Mouse (Mus musculus): ENCODE measurements around the gene Akr1c18. TPM values are rescaled to one million over a fixed set of nuclear protein-coding genes. Genes with fewer than 3 reads are reported as not detected.
A peak's percentile ranks its signal among the peaks of the same experiment; 100 is the strongest.
"Not testable (repeated sequence)": the region's sequence is repeated elsewhere in the genome, so short reads cannot be mapped to it uniquely, and the experiment has no call there.

Akr1c18 gene
- polyA plus RNA-seq, 1 experiment from 2014 or later, result 0.39 TPM

DNA sequence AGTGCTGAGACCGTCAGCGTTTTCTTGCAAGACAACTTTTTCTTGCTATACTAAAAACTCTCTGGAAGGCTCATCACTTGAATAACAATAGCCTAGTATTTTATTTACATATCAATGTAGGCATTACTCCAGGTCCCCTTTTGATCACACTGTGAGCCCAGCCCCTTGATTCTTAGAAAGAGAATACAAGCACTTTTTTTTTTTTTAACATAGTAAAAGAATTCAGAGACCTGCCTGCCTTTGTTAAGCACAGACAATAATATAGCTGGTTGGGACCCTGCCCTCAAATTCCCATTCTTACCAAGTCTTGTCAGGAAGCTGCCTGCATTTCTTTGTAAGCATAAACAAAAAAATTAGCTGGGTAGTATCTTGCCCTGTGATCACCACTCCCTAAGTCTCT is 4.8 kb upstream of the Akr1c18 start:
- H3K27ac ChIP-seq (ENCODE audit: low read length), result no peak overlapping the region
- H3K27me3 ChIP-seq (replicated peaks; ENCODE audit: control insufficient read depth, insufficient read depth, low read length), result no peaks in the 10 kb centered on the region
- H3K36me3 ChIP-seq (ENCODE audit: control insufficient read depth, insufficient read depth, low read length), result no peaks in the 10 kb centered on the region
- no peaks in the 10 kb centered on the region for H3K4me1 ChIP-seq (ENCODE audit: control insufficient read depth, insufficient read depth, low read length)
- no peak overlapping the region for H3K4me3 ChIP-seq (ENCODE audit: low read length)
- WGBS, result 92% methylated on average over 2 of the region's 2 CpGs
- no peaks in the 10 kb centered on the region for H3K9me3 ChIP-seq (ENCODE audit: control insufficient read depth, low read length)
- no peak overlapping the region for H3K4me2 ChIP-seq (ENCODE audit: low read depth, low read length)
- no peak overlapping the region for H3K9ac ChIP-seq (ENCODE audit: low read depth, low read length)
- no peak for ATAC-seq

DNA sequence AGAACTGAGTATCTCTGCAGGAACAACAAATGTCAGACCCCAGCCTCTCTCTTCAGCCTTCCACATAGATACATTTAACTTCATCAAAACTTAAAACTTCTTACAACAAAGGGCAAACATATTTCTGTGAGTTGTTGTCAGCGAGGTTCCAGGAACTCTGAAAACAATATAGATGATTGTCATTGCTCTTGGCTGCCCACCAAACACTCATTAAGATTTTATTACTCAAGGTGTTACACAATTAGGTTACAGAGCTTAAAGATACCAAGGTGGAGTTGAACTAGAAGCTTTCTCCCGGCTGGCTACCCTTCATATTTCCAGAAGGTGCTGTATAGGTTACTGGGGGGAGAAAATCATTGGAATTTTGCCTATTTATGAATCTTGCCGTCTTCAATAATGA is 3.1 kb upstream of the Akr1c18 start:
- no peaks in the 10 kb centered on the region for H3K36me3 ChIP-seq (ENCODE audit: control insufficient read depth, insufficient read depth, low read length)
- WGBS, result 76% methylated on average over 3 of the region's 3 CpGs
- H3K27me3 ChIP-seq (replicated peaks; ENCODE audit: control insufficient read depth, insufficient read depth, low read length), result no peaks in the 10 kb centered on the region
- ATAC-seq, result no peak
- no peak overlapping the region for H3K27ac ChIP-seq (ENCODE audit: low read length)
- no peak overlapping the region for H3K4me3 ChIP-seq (ENCODE audit: low read length)
- no peaks in the 10 kb centered on the region for H3K4me1 ChIP-seq (ENCODE audit: control insufficient read depth, insufficient read depth, low read length)
- no peak overlapping the region for H3K9ac ChIP-seq (ENCODE audit: low read depth, low read length)
- no peaks in the 10 kb centered on the region for H3K9me3 ChIP-seq (ENCODE audit: control insufficient read depth, low read length)
- no peak overlapping the region for H3K4me2 ChIP-seq (ENCODE audit: low read depth, low read length)

DNA sequence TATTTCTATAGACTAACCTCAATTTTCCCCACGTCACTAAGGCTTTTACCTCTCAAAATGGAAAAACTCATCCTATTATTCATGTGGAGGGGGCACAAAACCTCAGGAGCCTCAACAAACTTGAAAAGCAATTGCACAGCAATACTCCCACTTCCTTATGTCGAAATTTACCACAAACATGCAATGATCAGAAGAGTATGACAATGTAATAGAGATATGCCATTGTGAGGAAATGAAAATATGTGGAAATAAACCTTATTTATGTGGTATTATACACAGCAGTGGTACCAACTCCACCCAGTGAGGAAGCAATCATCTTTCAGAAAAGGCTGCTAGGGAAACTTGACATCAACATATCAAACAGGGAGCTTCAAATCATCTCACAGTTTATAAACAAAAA is 2.5 kb upstream of the Akr1c18 start:
- ATAC-seq, result no peak
- Histone ChIP-seq H3K27me3 (replicated peaks; ENCODE audit: control insufficient read depth, insufficient read depth, low read length) (no peaks in the 10 kb centered on the region), H3K4me2 (ENCODE audit: low read depth, low read length) (no peak overlapping the region), H3K27ac (ENCODE audit: low read length) (no peak overlapping the region), H3K36me3 (ENCODE audit: control insufficient read depth, insufficient read depth, low read length) (no peaks in the 10 kb centered on the region), H3K4me1 (ENCODE audit: control insufficient read depth, insufficient read depth, low read length) (no peaks in the 10 kb centered on the region), H3K4me3 (ENCODE audit: low read length) (no peak overlapping the region), H3K9ac (ENCODE audit: low read depth, low read length) (no peak overlapping the region), H3K9me3 (ENCODE audit: control insufficient read depth, low read length) (no peaks in the 10 kb centered on the region)
- WGBS, result 74% methylated on average over 2 of the region's 2 CpGs

DNA sequence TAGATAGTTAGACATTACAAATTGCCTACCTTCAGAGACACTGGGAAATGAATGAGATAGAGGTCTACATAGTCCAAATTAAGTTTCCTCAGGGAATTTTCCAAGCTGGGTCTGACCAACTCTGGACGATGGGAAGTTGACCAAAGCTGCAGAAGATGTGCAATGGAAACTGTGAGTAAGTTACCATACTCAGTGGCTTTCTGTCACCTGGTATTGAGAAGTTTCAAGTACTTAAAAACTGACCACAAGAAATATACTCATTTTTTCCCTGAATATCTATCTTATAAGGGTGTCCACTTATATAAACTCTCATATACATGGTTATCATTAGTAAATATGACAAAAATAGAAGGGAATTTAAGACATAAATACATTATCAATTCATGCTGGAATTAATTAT is 6.2 kb downstream of the Akr1c18 start:
- H3K36me3 ChIP-seq (ENCODE audit: control insufficient read depth, insufficient read depth, low read length), result no peaks in the 10 kb centered on the region
- no peak overlapping the region for H3K9ac ChIP-seq (ENCODE audit: low read depth, low read length)
- H3K9me3 ChIP-seq (ENCODE audit: control insufficient read depth, low read length), result no peaks in the 10 kb centered on the region
- ATAC-seq, result no peak
- H3K4me1 ChIP-seq (ENCODE audit: control insufficient read depth, insufficient read depth, low read length), result no peaks in the 10 kb centered on the region
- 86% methylated on average over 1 of the region's 1 CpGs for WGBS
- no peak overlapping the region for H3K4me2 ChIP-seq (ENCODE audit: low read depth, low read length)
- H3K27ac ChIP-seq (ENCODE audit: low read length), result no peak overlapping the region
- no peak overlapping the region for H3K4me3 ChIP-seq (ENCODE audit: low read length)
- H3K27me3 ChIP-seq (replicated peaks; ENCODE audit: control insufficient read depth, insufficient read depth, low read length), result no peaks in the 10 kb centered on the region

DNA sequence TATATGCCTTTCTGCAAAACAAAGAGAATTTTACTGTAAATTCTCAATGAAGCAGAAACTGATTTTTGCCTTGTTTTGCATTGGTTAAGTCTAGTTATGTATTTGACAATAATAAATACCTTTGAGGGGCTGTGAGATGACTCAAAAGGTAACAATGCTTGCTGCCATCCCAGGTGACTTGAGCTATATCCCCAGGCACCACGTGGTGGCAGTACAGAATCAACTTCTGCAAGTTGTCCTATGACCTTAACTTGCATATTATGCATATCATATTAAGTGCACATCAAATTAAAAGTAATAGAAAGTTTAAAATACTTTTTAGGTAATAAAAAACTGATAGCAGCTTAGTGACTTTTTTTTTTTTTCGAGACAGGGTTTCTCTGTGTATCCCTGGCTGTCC is 17.4 kb downstream of the Akr1c18 start:
- H3K4me2 ChIP-seq (ENCODE audit: low read depth, low read length), result no peak overlapping the region
- H3K9ac ChIP-seq (ENCODE audit: low read depth, low read length), result no peak overlapping the region
- no peaks in the 10 kb centered on the region for H3K27me3 ChIP-seq (replicated peaks; ENCODE audit: control insufficient read depth, insufficient read depth, low read length)
- H3K4me3 ChIP-seq (ENCODE audit: low read length), result no peak overlapping the region
- H3K36me3 ChIP-seq (ENCODE audit: control insufficient read depth, insufficient read depth, low read length), result no peaks in the 10 kb centered on the region
- no peaks in the 10 kb centered on the region for H3K4me1 ChIP-seq (ENCODE audit: control insufficient read depth, insufficient read depth, low read length)
- no peaks in the 10 kb centered on the region for H3K9me3 ChIP-seq (ENCODE audit: control insufficient read depth, low read length)
- no peak for ATAC-seq
- no peak overlapping the region for H3K27ac ChIP-seq (ENCODE audit: low read length)
- 41% methylated on average over 2 of the region's 2 CpGs for WGBS

DNA sequence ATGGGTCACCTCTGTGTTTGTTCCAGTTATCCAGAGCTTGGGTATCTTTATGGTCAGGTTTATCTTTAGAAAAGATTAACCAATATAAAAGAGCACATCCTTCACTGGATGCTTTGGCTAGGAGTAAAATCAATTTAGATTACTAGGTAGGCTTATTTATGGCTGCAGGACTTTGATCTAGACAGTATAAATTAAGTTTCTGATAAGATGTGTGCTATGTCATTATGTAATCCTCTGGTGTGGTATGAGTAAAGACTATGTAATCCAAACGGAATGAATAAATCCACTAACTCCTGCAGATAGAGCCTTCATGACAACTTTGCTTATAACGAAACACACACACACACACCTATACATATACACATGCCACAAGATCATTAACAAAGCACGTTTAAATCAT is 18.7 kb downstream of the Akr1c18 start:
- no peaks in the 10 kb centered on the region for H3K36me3 ChIP-seq (ENCODE audit: control insufficient read depth, insufficient read depth, low read length)
- H3K4me2 ChIP-seq (ENCODE audit: low read depth, low read length), result no peak overlapping the region
- 41% methylated on average over 3 of the region's 3 CpGs for WGBS
- no peaks in the 10 kb centered on the region for H3K9me3 ChIP-seq (ENCODE audit: control insufficient read depth, low read length)
- no peak overlapping the region for H3K27ac ChIP-seq (ENCODE audit: low read length)
- no peak overlapping the region for H3K9ac ChIP-seq (ENCODE audit: low read depth, low read length)
- no peaks in the 10 kb centered on the region for H3K27me3 ChIP-seq (replicated peaks; ENCODE audit: control insufficient read depth, insufficient read depth, low read length)
- ATAC-seq, result peak; percentile 94
- H3K4me1 ChIP-seq (ENCODE audit: control insufficient read depth, insufficient read depth, low read length), result no peaks in the 10 kb centered on the region
- H3K4me3 ChIP-seq (ENCODE audit: low read length), result no peak overlapping the region

DNA sequence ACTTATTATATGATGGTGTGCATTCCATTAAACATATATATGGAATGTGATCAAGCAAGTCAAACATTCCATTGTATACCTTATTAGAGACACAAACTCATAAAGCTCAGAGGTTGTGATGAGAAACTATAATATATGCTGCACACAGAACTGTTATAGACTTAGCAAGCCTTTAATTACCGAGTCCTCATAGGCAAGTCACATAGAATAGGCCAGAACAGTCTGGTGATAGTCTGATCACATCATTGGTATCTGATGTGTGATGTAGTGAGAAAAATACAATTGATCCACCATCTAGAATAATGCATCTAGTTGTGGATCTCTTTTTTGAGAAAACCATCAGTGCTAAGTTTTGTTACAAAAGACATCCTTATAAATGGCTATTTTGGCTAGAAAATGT is 19.1 kb downstream of the Akr1c18 start:
- peak; percentile 55 for ATAC-seq
- H3K27me3 ChIP-seq (replicated peaks; ENCODE audit: control insufficient read depth, insufficient read depth, low read length), result no peaks in the 10 kb centered on the region
- no peak overlapping the region for H3K9ac ChIP-seq (ENCODE audit: low read depth, low read length)
- H3K36me3 ChIP-seq (ENCODE audit: control insufficient read depth, insufficient read depth, low read length), result no peaks in the 10 kb centered on the region
- no peak overlapping the region for H3K4me2 ChIP-seq (ENCODE audit: low read depth, low read length)
- no peak overlapping the region for H3K27ac ChIP-seq (ENCODE audit: low read length)
- no peaks in the 10 kb centered on the region for H3K4me1 ChIP-seq (ENCODE audit: control insufficient read depth, insufficient read depth, low read length)
- 71% methylated on average over 1 of the region's 1 CpGs for WGBS
- no peak overlapping the region for H3K4me3 ChIP-seq (ENCODE audit: low read length)
- no peaks in the 10 kb centered on the region for H3K9me3 ChIP-seq (ENCODE audit: control insufficient read depth, low read length)

DNA sequence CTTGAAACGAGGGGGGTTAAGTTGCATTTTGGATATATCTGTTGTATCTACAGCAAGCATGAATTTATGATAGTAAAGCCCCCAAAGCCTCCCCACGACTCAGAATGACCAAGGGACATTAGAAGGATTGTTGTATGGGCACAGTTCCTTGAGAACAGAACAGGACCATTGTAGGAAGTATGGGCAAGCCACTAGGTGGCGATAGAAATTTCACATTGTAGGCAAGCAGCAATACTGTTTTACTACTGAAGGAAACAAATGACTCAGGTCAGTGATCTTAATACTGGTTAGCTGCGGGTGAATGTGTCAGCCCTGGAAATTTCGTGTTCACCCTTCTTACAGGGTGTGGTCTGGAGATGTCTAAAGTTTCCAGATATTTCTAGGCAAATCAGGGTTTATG is 21.4 kb downstream of the Akr1c18 start:
- Histone ChIP-seq H3K36me3 (ENCODE audit: control insufficient read depth, insufficient read depth, low read length) (no peaks in the 10 kb centered on the region), H3K4me1 (ENCODE audit: control insufficient read depth, insufficient read depth, low read length) (no peaks in the 10 kb centered on the region), H3K9me3 (ENCODE audit: control insufficient read depth, low read length) (no peaks in the 10 kb centered on the region), H3K9ac (ENCODE audit: low read depth, low read length) (no peak overlapping the region), H3K4me2 (ENCODE audit: low read depth, low read length) (no peak overlapping the region), H3K4me3 (ENCODE audit: low read length) (no peak overlapping the region), H3K27ac (ENCODE audit: low read length) (no peak overlapping the region), H3K27me3 (replicated peaks; ENCODE audit: control insufficient read depth, insufficient read depth, low read length) (no peaks in the 10 kb centered on the region)
- WGBS, result 50% methylated on average over 5 of the region's 5 CpGs
- ATAC-seq, result no peak

DNA sequence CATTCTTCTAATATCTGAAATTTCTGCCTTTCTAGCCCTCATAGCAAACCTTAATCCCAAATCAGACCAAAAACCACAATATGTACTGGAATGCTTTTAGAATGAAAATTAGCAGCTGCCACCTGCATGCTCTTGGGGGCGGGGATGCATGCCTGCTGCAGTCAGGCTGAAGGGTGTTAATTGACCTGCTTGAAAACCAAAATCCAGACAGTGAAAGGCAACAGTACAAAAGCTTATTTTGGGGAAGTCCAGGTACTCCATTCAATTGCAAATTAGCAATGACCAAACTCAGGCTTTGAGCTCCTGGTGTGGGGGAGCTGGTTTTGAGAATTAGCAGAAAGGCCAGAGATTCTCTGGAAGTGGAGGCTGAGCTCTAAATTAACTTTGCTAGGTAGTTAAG is 24.6 kb downstream of the Akr1c18 start:
- WGBS, result 82% methylated on average over 1 of the region's 1 CpGs
- not testable (repeated sequence) for H3K27me3 ChIP-seq (replicated peaks; ENCODE audit: control insufficient read depth, insufficient read depth, low read length); H3K4me3 ChIP-seq (ENCODE audit: low read length); H3K4me2 ChIP-seq (ENCODE audit: low read depth, low read length); H3K9me3 ChIP-seq (ENCODE audit: control insufficient read depth, low read length); ATAC-seq; H3K4me1 ChIP-seq (ENCODE audit: control insufficient read depth, insufficient read depth, low read length); H3K27ac ChIP-seq (ENCODE audit: low read length); H3K9ac ChIP-seq (ENCODE audit: low read depth, low read length); H3K36me3 ChIP-seq (ENCODE audit: control insufficient read depth, insufficient read depth, low read length)

DNA sequence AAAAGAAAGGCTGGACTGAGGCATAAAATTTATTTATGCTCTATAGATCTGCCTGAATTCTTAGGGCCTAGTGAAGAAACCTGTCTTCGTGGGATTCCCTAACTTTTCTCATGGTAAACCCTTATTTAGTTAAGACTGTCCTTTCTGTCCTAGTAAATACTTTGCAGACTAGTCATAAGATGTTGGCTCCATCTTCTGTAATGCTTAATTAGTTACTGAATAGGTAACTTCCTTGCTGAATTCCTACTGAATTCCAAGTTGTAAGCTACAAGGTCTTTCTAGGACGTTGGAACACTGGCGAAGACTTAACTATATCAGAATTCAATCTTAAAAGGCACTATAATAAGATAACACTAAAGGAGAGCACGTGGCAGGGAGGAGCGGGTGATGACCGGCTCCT is 26.0 kb downstream of the Akr1c18 start:
- not testable (repeated sequence) for H3K27ac ChIP-seq (ENCODE audit: low read length); H3K4me1 ChIP-seq (ENCODE audit: control insufficient read depth, insufficient read depth, low read length); H3K4me2 ChIP-seq (ENCODE audit: low read depth, low read length); H3K9me3 ChIP-seq (ENCODE audit: control insufficient read depth, low read length); H3K36me3 ChIP-seq (ENCODE audit: control insufficient read depth, insufficient read depth, low read length); H3K4me3 ChIP-seq (ENCODE audit: low read length); H3K27me3 ChIP-seq (replicated peaks; ENCODE audit: control insufficient read depth, insufficient read depth, low read length); ATAC-seq; H3K9ac ChIP-seq (ENCODE audit: low read depth, low read length)
- 93% methylated on average over 6 of the region's 6 CpGs for WGBS
